Mouse (Mus musculus): Measurements from ENCODE around the gene Spata17.

DNA sequence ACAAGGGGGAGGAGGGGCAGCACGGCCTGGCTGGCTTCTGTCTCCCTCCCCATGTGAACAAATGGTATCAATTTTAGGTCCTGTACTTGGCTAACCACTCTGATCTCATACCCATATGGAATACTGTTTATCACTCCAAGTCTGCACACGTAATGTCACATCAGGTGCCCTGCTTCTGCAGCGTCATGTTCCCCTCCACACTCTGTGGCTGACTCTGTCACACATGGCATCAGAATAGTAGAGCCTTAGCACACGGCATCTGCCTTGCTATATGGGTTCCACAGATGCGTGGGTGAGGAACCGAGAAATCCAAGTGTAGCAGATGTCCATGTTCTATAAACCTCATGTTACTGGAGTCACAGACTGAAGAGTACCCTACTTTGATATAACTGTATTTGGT, 96.0 kb downstream of the Spata17 start:
- no peak for TF ChIP-seq POLR2A (IDR thresholded peaks at IDR 0.05; ENCODE audit: control insufficient read depth, low read depth, low read length)
- no peak for TF ChIP-seq CTCF (IDR thresholded peaks at IDR 0.05; ENCODE audit: control insufficient read depth, insufficient read depth, insufficient replicate concordance, low read depth, low read length)

All from testis, adult 2 months (tissue).